7 mouse cellular contexts compared by ENCODE assay signal in the genomic region with DNA sequence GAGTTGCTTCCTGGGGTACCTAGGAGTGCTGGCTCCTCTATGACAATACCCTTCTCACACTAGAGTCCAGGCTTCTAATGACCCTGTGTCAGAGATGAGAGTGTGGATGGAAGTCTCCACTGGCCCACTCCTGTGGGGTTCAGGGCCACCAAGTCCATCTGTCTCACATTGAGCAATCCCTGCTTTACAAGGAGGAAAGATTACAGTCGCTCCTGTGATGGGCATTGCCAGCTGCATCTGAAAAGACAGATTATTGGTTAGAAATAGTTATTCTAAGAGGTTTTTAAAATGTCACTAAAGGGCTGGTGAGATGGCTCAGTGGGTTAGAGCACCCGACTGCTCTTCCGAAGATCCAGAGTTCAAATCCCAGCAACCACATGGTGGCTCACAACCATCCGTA.
ATAC-seq and TF ChIP-seq lines count a peak whose summit lies in the region.
"Had no signal": no experiment of that assay in that cellular context is flagged by ENCODE, and none has a peak within 500 bp of the region (broad histone marks: within the 10 kb centered on the region; RNA-seq: fewer than 3 reads in every experiment).

No protein-coding gene starts in this region.

- no peaks in the 10 kb centered on the region for H3K27me3 ChIP-seq in myocyte (ENCODE audit: control insufficient read depth, insufficient read depth, insufficient read length)
- H3K27me3 ChIP-seq: CH12.LX, Patski had no signal

- ATAC-seq in megakaryocyte, adult 5-6 weeks (ENCODE audit: poor library complexity, severe bottlenecking) = no peak
- ATAC-seq: activated CD4-positive, CD25-positive, alpha-beta regulatory T cell, adult 4 months; CD4-positive, CD25-positive, alpha-beta regulatory T cell, adult 4 months; Patski had no signal

- TF ChIP-seq POLR2A in myocyte (IDR thresholded peaks at IDR 0.05; ENCODE audit: insufficient read length, low read depth) = no peak

- no peak overlapping the region for H3K4me2 ChIP-seq in myocyte (ENCODE audit: low read depth)

- peaks cover 100% of the 10 kb centered on the region for H3K79me2 ChIP-seq in myocyte (ENCODE audit: control insufficient read depth, insufficient read depth)

- H3ac ChIP-seq in myocyte (ENCODE audit: control insufficient read depth, insufficient read length) = no peak overlapping the region

- no peaks in the 10 kb centered on the region for H3K36me3 ChIP-seq in myocyte (ENCODE audit: control insufficient read depth, insufficient read depth)
- H3K36me3 ChIP-seq: G1E had no signal

- no peak overlapping the region for H3K4me3 ChIP-seq in myocyte

TF ChIP-seq in myocyte, 11 proteins besides CTCF, POLR2A, EP300 and RAD21:
- TF ChIP-seq MYOD1 (IDR thresholded peaks at IDR 0.05; ENCODE audit: control insufficient read depth in 1 of 3, insufficient read length in 2 of 3, low read depth in 2 of 3) (peak; percentile 42 to 61 (median 50)), MAX (IDR thresholded peaks at IDR 0.05; ENCODE audit: low read depth) (no peak), USF1 (IDR thresholded peaks at IDR 0.05; ENCODE audit: low read depth) (no peak), MYOG (IDR thresholded peaks at IDR 0.05; ENCODE audit: control insufficient read depth in 1 of 3, insufficient read depth in 1 of 3, insufficient read length in 2 of 3, low read depth in 2 of 3) (no peak), TCF3 (IDR thresholded peaks at IDR 0.05; ENCODE audit: insufficient read length, low read depth) (no peak), SRF (IDR thresholded peaks at IDR 0.05; ENCODE audit: control insufficient read depth, insufficient read length, low read depth) (no peak), CEBPB (IDR thresholded peaks at IDR 0.05; ENCODE audit: insufficient read depth, poor library complexity, severe bottlenecking) (peak; percentile 52; the same call in 1 of the 2 replicates), E2F4 (IDR thresholded peaks at IDR 0.05; ENCODE audit: insufficient read depth) (no peak), POLR2AphosphoS2 (IDR thresholded peaks at IDR 0.05; ENCODE audit: insufficient read length, low read depth) (no peak), TCF12 (IDR thresholded peaks at IDR 0.05; ENCODE audit: insufficient read depth, poor library complexity, severe bottlenecking) (no peak)
